Mouse (Mus musculus): ENCODE measurements around the gene Ovol2.
"Not testable (repeated sequence)": the region's sequence is repeated elsewhere in the genome, so short reads cannot be mapped to it uniquely, and the experiment has no call there.

Gene Ovol2

DNA sequence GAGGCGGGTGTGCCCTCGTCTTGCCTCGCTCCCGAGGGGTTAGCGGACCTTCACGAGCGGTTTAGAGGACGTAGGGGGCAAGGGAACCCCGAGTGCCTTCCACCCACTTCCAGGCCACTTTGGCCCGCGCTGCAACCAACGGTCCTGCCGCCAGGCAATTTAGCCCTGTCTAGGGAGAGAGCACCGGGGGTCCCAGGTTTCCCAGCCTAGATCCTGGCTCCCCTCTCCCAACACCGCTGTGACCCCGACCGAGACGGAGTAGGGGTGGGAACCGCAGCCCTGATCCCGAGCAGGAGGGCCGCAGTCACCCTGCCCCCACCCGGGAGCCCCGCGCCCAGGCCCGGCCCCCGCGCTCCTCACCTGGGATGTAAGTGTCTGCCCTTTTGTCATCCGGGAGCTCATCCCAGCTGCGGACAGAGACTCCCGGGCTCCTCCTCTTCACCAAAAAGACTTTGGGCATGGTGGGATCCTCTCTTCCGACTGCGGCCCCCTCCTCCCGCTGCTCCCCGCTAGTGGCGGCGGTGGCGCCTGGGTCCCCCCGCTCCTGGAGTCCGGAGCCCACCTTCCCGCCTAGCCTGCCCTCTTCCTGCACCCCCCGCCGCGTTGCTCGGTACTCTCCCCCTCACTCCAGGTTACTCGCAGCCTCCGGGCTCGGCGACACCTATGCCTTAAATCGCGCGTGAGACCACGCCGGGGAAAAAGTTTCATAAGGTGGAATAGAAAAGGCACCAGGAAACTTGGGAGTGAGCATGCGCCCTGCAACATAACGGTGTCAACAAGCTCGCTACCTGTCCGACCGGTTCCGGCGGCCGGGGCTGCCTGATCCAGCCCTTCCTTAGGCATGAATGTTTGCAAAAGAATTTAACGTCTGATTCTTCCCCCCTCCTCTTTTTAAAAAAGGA is at the start of gene Ovol2:
Gene Ovol2, minus strand, starts transcription at position 746 of the 902 bp plus-strand sequence.
- no peak for DNase-seq (ENCODE audit: low read depth, low spot score)

DNA sequence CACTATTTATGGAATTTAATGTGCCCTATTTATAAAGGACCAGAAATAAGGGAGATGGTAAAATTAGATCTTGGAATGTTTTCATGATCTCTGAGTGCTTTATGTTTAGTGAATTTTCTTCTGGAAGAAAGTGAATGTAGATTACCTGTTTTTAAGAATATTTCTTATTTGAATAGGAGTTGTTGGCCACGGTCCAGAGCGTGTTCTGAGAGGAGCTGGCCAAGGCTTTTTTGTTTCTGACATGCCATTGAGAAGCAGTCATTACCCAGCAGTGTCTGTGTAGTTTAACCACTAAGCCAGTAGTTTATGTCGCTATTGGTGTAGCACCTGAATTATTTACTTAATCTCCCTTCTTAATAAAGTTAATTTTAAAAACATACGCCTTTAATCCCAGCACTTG is 49.8 kb upstream of the Ovol2 start:
- DNase-seq (ENCODE audit: low read depth, low spot score) = no peak

DNA sequence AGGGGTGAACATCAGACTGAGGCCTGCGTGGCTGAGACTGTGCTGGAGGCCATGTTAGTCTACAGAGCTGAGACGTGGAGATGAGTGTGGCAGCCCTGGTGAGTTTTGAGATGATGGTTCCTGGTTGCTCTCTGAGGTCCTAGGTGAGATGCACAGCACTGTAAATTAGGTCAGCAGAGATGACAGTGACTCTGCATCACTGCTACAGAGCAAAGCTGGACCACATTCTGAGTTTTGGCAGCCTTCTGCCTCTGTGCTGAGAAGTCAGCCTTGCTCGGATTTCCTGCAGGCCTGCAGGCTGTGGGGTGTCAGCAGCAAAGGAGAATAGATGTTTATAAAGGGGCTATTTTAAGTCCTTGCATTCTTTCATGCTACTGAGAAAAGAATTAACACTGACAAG is 49.3 kb upstream of the Ovol2 start:
- DNase-seq (ENCODE audit: low read depth, low spot score) = no peak

DNA sequence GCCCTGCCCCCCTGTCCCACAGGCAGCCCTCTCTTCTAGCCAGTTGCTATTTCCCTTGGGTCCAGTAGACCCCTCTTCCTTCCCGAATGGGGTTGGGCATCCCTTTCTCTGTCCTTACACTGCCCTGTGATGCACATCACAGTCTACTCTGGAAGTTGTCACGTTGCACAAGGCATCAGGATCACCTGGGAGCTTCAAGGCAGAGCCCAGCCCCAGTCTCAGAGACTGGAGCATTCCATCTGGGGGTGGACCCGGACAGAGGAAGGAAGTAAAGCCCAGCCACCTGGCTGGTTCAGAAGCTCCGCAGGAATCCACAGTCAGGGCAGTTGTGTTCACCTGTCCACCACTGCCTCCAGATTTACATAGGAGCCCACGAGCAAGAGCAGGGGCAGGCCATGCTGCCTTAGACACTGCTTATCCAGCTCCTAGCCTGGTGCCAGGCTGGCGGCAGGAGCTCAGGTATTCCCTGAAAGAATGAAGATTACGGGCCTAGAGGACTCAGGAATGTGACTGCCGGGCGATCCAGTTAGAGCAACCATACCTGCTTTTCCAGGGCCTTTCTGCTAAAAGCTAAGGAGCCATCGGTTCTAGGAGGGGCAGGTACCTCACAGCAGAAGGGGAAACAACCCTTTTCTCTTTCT is 43.2 kb upstream of the Ovol2 start:
- DNase-seq (ENCODE audit: low read depth, low spot score) = no peak

DNA sequence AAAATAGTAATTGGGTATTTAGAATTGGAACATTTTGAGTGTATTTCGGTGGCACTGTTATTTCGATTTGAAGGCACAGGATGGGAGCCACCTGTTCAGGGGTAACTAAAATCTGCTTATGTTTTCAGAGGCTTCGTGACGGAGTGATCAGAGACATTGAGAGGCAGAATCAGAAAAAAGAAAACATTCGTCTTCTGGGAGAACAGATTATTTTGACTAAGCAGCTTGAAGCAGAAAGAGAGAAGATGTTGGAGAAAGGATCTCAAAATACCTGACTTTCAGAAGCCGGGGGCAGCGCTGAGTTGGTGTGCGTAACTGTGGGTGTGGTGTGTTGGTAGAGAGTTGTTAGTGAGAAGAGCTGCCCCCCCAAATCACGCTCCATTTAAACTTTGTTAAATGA is 41.1 kb upstream of the Ovol2 start:
- DNase-seq (ENCODE audit: low read depth, low spot score) = no peak

DNA sequence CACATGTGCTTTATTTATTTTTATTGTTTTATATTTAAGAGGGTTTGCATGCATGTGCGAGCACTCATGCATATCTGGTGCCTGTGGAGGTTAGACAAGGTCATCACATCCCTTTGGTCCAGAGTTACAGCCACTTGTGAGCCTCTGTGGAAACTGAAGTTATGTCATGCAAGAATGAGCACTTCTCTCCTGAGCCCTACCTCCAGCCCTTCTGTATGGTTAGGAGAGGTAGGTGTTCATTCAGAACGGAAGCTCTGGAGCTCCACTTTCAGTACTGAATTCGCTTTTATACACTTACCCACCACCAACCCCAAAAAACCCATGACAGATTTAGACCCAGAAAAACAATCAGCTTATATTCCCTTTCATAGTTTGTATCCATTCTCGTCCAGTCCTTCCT is 39.6 kb upstream of the Ovol2 start:
- DNase-seq (ENCODE audit: low read depth, low spot score) = no peak

DNA sequence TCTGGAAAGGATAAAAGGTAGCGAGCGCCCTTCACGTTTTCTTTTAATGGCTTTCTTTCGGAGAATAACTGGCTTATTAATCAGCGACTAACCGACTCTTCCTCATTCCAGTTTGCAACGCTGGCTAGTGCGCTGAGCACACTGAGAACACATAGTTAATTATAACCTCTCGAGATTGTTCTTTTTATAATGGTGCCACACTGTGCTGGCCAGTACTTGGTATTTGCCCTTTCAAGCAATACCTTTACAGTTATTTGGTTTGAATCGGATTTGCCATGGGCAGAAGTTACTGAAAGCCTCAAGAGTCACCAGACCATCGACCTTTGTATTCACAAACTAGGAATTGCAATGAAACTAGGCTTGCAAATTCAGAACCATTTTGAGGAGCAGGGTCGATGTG is 37.6 kb upstream of the Ovol2 start:
- no peak for DNase-seq (ENCODE audit: low read depth, low spot score)

DNA sequence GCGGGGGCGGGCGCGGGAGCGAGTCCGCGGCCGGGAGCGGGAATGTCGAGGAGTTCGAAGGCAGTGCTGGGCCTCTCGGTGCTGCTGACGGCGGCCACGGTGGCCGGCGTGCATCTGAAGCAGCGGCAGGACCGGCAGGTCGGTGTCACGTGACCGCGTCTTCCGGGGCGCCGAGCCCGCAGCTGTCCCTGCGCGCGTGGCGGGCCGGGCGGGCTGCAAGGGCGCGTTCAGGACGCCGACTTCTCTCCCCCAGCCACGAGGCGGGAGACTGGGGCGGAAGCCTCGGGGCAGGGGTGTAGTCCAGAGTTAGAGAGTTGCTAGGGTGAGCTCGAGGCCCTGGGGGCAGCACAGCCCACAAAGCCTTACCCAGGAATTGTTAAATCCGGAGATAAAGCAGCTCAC is 37.1 kb upstream of the Ovol2 start:
- peak; percentile 54 for DNase-seq (ENCODE audit: low read depth, low spot score)

DNA sequence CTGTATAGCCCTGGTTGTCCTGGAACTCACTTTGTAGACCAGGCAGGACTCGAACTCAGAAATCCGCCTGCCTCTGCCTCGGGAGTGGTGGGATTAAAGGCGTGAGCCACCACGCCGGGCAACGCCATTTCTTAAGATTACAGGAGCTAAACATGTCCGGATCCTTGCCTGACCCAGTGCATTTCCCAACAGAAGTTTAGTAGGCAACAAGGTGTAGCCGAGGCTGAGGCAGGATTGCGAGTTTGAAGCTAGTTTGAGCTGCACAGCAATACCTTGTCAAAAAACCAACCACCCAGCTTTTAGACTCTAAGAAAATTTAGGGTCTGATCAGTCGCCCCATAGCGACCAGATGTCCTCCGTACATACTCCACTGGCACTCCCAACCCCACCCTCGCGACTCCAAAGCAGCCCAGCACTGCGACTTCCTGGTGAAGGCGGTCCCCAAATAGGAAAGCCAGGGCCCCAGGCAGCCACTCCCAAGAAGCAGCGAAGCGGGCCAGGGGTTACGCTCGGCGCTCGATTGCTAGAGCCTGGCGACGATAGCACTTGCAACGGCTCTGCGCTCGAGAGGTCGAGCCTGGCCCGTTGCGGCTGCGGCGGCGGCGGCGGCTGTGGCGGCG is 36.6 kb upstream of the Ovol2 start, which contains the start of the genes Kat14 and Pet117:
Gene Kat14, plus strand, starts transcription at position 584 of the 620 bp plus-strand sequence.
Gene Pet117, plus strand, starts transcription at position 597 of the 620 bp plus-strand sequence.
- peak; percentile 88 for DNase-seq (ENCODE audit: low read depth, low spot score)

DNA sequence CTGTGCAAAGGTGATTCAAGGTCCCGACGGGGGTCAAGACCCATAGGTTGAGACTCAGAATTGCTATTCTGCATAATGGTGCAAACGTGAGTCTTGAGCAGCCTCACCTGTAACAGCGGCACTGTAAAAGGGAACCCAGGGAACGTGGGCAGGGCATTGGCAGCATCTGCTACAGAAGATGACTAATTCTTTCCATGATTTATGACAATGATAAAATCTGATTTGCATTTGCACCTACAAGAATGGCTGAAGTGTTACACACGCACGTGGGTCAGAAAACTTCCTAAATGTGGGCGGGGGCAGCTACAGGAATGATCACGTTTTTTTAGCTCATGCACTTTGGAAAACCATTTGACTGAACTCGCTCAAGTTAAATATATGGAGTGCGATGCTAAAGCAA is 20.9 kb upstream of the Ovol2 start:
- no peak for DNase-seq (ENCODE audit: low read depth, low spot score)

DNA sequence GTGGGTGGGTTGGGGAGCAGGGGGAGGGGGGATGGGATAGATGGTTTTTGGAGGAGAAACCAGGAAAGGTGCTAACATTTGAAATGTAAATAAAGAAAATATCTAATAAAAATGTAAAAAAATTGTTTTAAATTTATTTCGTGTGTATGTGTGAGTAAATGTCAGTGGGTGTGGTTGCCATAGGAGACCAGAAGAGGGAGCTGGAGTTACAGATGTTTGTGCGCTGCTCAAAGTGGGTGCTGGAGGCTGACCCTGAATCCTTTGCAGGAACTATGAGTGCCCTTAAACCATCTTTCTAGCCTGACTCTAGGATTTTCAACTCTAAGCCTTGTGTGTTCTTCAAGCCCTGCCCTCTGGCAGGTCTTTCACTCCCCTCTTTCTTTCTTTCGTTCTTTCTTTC is 16.6 kb upstream of the Ovol2 start:
- DNase-seq (ENCODE audit: low read depth, low spot score) = no peak

DNA sequence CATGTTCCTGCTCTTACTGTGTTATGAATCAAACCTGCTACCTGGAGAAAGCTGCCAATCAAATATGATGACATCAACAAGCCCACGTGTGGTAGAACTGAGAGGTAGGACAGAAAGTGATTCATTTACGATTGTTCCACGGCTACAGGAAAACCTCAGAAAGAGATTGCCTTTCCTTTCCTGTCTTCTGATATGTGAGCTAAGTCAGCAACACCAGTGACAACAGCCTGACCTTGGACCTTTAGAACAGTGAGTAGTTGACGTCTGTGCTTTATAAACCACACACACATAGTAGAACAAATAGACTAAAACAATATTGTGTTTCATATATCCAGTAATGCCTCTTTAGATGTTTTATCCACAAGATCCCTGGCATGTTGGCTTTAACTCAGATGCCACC is 11.2 kb upstream of the Ovol2 start:
- no peak for DNase-seq (ENCODE audit: low read depth, low spot score)

DNA sequence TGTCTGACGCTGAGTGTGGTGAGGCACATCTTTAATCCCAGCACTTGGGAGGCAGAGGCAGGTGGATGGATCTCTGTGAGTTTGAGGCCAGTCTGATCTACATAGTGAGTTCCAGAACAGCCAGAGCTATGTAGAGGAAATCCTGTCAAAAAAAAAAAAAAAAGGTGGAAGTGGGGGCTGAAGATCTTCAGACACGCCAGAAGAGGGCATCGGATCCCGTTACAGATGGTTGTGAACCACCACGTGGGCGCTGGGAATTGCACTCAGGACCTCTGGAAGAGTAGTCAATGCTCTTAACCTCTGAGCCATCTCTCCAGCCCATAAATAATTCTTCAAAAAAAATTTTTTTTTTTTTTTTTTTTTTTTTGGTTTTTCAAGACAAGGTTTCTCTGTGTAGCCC is 6.2 kb upstream of the Ovol2 start:
- DNase-seq (ENCODE audit: low read depth, low spot score) = not testable (repeated sequence)

DNA sequence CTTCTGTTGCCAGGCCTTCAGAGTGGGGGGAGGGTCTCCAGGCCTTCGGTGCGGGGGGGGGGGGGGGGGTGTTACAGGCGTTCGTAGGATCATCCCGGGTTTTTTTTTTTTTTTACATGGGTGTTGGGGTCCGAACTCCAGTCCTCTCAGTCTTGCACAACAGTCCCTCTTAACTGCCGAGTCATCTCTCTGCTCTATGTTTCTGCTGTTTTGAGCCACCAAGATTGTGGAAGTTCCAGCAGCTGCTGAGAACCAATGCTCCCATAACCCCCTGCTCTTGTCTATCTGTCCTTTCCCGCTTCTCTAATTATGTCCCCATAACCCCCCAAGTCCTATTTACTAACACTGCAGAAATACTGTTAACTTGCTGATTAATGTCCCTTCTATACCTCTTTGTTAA is 5.8 kb upstream of the Ovol2 start:
- DNase-seq (ENCODE audit: low read depth, low spot score) = no peak

DNA sequence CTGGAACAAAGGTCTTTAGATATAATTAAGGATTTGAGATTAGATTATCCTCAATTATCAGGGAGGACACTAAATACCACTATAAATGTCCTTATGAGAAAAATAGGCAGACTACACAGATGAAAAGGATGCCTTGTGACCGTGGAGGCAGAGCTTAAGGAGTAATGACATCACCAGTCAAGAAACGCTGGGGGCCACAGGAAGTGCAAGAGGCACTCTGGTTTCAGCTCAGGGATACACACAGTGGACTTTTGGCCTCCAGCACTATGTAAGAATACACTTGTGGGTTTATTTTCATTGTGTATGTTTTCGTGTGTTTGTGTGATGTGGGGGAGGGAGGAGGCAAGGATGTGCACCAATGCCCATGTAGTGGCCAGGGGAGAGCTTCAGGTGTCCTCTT is 5.3 kb upstream of the Ovol2 start:
- no peak for DNase-seq (ENCODE audit: low read depth, low spot score)

DNA sequence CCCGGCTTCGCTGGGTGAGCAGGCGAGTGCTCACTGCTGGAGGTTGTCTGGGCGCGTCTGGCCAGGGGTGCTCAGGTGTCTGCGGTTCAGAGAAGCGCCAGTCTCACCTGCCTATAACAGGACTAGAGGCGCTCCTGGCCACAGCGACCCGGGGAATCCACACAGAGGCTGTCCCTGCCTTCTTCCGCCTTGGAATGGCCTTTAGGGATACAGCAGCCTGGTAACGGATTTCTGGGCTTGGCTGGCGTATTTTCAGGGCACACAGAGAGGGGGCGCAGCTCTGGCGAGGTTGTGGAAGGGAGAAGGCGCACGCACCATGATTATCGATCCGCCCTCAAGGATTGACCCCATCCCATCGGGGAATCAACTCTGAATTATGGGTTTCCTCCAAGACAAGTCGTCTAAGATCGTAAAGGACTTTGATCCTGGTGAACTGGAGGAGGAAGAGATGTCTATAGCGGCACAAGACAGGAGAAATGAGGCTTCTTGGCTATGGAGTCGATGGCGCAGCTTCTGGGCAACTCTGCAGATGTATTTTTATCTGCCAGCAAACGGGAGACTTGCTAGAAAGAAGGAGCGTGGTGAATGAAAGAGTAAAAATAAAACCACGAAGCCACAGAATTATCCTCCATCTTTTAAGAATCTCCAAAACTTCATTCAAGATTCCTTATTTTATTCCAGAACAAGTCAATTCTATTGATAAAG is 1.3 kb upstream of the Ovol2 start:
- no peak for DNase-seq (ENCODE audit: low read depth, low spot score)

DNA sequence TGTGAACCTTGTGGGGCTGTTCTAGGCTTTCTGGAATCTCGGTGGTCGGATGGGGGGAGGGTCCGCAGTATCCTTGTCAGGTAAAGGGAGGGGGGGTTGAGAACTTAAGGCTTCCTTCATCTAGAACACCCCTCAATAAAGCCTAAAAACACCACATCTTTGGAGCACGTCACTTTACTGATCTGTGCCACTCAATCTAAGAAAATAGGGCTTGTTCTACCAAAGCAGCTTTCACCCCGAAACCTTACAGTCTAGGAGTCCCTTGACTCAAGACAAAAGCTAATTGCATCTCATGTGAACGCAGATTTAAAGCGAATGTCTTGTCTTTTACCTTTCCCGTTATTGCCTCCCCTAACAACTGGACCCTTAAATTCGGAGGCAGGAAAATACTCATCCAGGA is 540 bp upstream of the Ovol2 start:
- DNase-seq (ENCODE audit: low read depth, low spot score) = no peak

DNA sequence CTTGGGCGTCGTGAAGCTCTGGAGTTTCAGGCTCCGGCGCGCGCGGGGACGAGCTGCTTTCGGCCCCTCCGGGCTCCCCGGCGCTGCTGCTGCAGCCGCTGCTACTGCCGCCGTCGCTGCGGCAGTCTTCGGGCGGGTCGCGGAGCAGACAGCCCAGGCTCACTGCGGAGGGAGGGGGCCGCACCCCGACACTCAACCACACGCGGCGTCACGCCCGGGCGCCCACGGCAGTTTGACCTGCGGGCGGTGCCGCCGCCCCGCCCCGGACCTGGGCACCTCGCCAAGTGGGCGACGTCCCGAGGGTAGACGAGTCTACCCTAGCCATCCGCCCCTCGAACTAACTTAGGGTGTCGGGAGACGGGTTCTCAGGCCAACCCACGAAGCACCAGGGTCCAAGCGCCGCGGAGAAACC is 980 bp downstream of the Ovol2 start:
- DNase-seq (ENCODE audit: low read depth, low spot score) = no peak

DNA sequence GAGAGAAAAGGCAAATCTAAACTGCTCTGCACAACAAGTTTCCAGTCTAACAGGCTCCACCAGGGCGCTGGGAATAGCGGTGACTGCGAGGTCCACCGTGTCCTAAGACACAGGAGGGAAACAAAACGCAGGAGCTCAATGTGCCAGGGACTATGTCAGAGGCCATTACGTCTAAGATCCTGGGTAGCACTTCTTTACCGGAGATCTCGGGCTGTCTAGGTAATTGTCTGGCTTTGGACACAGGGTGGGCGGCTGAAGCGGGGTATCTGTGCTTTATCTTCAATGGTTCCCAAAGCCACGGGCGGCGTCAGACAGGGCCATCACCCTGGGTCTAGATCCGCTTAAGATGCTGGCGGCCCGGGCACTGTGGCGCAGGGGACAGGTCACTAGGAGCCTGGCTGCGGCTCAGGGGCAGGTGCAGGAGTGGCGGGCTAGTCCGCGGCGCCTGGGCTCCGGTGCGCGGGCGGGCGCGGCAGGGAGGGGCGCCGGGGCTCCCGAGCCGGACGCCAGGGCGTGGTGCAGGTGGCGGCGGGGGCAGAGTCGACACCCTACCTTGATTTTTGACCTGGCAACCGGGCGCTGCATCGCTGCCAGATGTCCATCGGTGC is 1.5 kb downstream of the Ovol2 start:
- DNase-seq (ENCODE audit: low read depth, low spot score) = no peak

DNA sequence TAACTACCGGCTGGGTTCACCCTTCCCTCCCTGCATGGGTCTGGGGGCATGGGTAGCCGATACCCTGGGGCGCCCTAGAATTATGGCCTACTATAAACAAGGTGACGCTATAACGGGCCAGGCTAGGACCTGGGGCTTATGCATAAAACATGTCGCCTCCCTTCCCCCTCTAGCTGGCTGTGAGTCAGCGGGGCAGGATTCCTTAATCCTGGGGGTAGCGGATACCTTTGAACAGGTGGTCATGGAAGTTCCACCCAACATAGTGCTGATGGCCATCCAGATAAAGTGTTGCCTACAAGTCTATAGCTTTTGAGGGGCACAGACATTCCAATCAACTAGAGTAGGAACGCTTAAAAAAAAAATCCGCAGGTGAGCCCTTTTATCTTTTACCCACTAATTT is 2.0 kb downstream of the Ovol2 start:
- DNase-seq (ENCODE audit: low read depth, low spot score) = no peak

DNA sequence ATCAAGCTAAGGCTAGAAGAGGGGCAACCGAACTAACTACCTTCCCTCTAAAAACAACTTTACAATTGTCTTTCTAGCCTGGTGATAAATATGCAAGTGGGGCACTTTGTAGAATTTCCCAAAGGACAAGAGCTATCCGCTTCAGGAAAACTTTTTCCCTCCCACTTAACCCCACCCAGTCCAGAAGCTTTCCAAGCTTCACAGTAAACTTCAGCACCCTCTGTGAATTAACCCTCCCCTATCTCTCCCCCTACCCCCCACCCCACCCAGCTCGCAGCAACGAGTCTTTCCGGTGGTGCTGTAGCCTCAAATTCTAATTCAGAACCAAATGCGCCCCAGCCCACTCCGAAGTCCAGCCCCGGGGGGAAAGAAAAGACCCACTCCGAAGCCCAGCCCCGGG is 2.5 kb downstream of the Ovol2 start:
- no peak for DNase-seq (ENCODE audit: low read depth, low spot score)

DNA sequence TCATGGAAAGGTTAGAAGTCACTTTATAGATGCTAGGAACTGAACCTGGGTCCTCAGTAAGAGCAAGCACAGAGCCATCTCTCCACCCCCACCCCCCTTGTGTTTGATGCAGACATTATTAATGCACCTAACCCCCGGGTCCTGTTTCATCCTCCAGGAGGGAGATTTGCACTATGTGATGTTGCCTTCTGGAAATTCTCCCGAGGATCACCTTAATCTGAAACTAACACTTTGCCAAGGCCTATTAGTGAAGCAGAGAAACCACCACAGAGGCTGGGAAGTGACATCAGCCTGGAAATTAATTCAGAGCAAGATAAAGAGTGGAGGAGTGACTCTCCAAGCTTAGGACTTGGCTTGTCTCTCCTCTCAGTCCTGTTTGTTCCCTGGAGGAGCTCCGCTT is 7.7 kb downstream of the Ovol2 start:
- no peak for DNase-seq (ENCODE audit: low read depth, low spot score)

All from c-Kit-negative CD71-positive TER-119-positive erythroid progenitor cells, embryonic 14.5 days (primary cell).